In genomic region chr12:83520311-83520890, GRCm38 (mm10) we compare ENCODE assay signal across 8 mouse cellular contexts. TPM values are rescaled to one million over a fixed set of nuclear protein-coding genes. Genes with fewer than 3 reads are reported as not detected.
DNase-seq lines count a peak whose midpoint lies in the region; ATAC-seq and TF ChIP-seq lines count a peak whose summit lies in the region.

TSS of gene Dcaf4 (plus strand) at chr12:83520466.

- H3K27ac ChIP-seq in bone marrow, adult 2 months (ENCODE audit: control insufficient read depth, insufficient read depth, low read depth, low read length, poor library complexity): peak within 1 kb of the TSS; percentile 57; the same call in 1 of the 2 replicates
- peak within 1 kb of the TSS; percentile 76 for H3K27ac ChIP-seq in embryonic facial prominence, embryonic 15.5 days (replicated peaks)
- peak within 1 kb of the TSS; percentile 62; the same call in 1 of the 2 replicates for H3K27ac ChIP-seq in kidney, embryonic 14.5 days (ENCODE audit: low read depth, low read length)
- peak within 1 kb of the TSS; percentile 80 for H3K27ac ChIP-seq in limb, embryonic 15.5 days

- H3K4me2 ChIP-seq in embryonic facial prominence, embryonic 15.5 days (replicated peaks): peak within 1 kb of the TSS; percentile 63
- H3K4me2 ChIP-seq in kidney, embryonic 14.5 days (replicated peaks; ENCODE audit: low read depth, low read length): peak within 1 kb of the TSS; percentile 61
- H3K4me2 ChIP-seq in limb, embryonic 15.5 days: peak within 1 kb of the TSS; percentile 60

- peak; percentile 97 for ATAC-seq in embryonic facial prominence, embryonic 15.5 days (ENCODE audit: insufficient number of reproducible peaks, low FRiP score, low TSS enrichment, low read depth)
- peak; percentile 99 for ATAC-seq in kidney, embryonic 14.5 days (ENCODE audit: low FRiP score, low TSS enrichment)
- ATAC-seq in limb, embryonic 15.5 days (ENCODE audit: insufficient number of reproducible peaks, low FRiP score, low TSS enrichment, low read depth): peak; percentile 95

- H3K4me1 ChIP-seq in bone marrow, adult 2 months (ENCODE audit: control insufficient read depth, insufficient read depth, low read length): no peaks in the 10 kb centered on the region
- H3K4me1 ChIP-seq in embryonic facial prominence, embryonic 15.5 days: peaks cover 12% of the 10 kb centered on the region
- peaks cover 5% of the 10 kb centered on the region; the same call in 1 of the 2 replicates for H3K4me1 ChIP-seq in kidney, embryonic 14.5 days (ENCODE audit: control insufficient read depth, insufficient read depth, low read length)
- H3K4me1 ChIP-seq in limb, embryonic 15.5 days: peaks cover 15% of the 10 kb centered on the region

- H3K27me3 ChIP-seq in embryonic facial prominence, embryonic 15.5 days: no peaks in the 10 kb centered on the region
- no peaks in the 10 kb centered on the region for H3K27me3 ChIP-seq in kidney, embryonic 14.5 days (ENCODE audit: control insufficient read depth, insufficient read depth, low read length)
- H3K27me3 ChIP-seq in limb, embryonic 15.5 days: no peaks in the 10 kb centered on the region

- H3K9ac ChIP-seq in embryonic facial prominence, embryonic 15.5 days: peak within 1 kb of the TSS; percentile 44
- H3K9ac ChIP-seq in kidney, embryonic 14.5 days (ENCODE audit: low read depth, low read length): peak within 1 kb of the TSS; percentile 65
- peak within 1 kb of the TSS; percentile 60 for H3K9ac ChIP-seq in limb, embryonic 15.5 days

- peak within 1 kb of the TSS; percentile 97 for H3K4me3 ChIP-seq in bone marrow, adult 2 months (replicated peaks; ENCODE audit: control insufficient read depth, low read depth, low read length)
- peak within 1 kb of the TSS; percentile 72 for H3K4me3 ChIP-seq in embryonic facial prominence, embryonic 15.5 days (replicated peaks)
- H3K4me3 ChIP-seq in kidney, embryonic 14.5 days (ENCODE audit: low read length): peak within 1 kb of the TSS; percentile 75
- peak within 1 kb of the TSS; percentile 75 for H3K4me3 ChIP-seq in limb, embryonic 15.5 days

- TF ChIP-seq CTCF in bone marrow, adult 2 months (IDR thresholded peaks at IDR 0.05; ENCODE audit: control insufficient read depth, insufficient read depth, low read length): peak; percentile 32; the same call in 1 of the 2 replicates

- under 1% methylated on average over 32 of the region's 32 CpGs for WGBS in bone marrow, adult 2 months
- WGBS in embryonic facial prominence, embryonic 15.5 days: under 1% methylated on average over 32 of the region's 32 CpGs
- under 1% methylated on average over 32 of the region's 32 CpGs for WGBS in kidney, embryonic 14.5 days
- WGBS in limb, embryonic 15.5 days: under 1% methylated on average over 32 of the region's 32 CpGs

- peak; percentile 97 for DNase-seq in 416B (ENCODE audit: low read depth)
- DNase-seq in heart, adult 9 months (ENCODE audit: low spot score in 2 of 2): peak; percentile 97 to 98
- peak; percentile 83 to 91 for DNase-seq in monocyte, adult 2 months (ENCODE audit: low read depth in 1 of 2, low spot score in 2 of 2)
- peak; percentile 96 to 97 for DNase-seq in spleen, postnatal 36 days (ENCODE audit: low spot score in 2 of 2)

- no peaks in the 10 kb centered on the region for H3K36me3 ChIP-seq in embryonic facial prominence, embryonic 15.5 days
- H3K36me3 ChIP-seq in kidney, embryonic 14.5 days (ENCODE audit: control insufficient read depth, insufficient read depth, low read length): no peaks in the 10 kb centered on the region
- H3K36me3 ChIP-seq in limb, embryonic 15.5 days: no peaks in the 10 kb centered on the region

- no peaks in the 10 kb centered on the region for H3K9me3 ChIP-seq in embryonic facial prominence, embryonic 15.5 days (replicated peaks)
- H3K9me3 ChIP-seq in kidney, embryonic 14.5 days (ENCODE audit: control insufficient read depth, low read length): no peaks in the 10 kb centered on the region
- no peaks in the 10 kb centered on the region for H3K9me3 ChIP-seq in limb, embryonic 15.5 days

- no peak for TF ChIP-seq POLR2A in bone marrow, adult 2 months (IDR thresholded peaks at IDR 0.05; ENCODE audit: borderline replicate concordance, control insufficient read depth, low read depth, low read length)

RNA-seq across cellular contexts. Expression of gene Dcaf4, which starts in this region (rescaled TPM):
- polyA plus RNA-seq in bone marrow, adult 2 months (2011; ENCODE audit: insufficient read depth, insufficient read length, low replicate concordance, missing spikeins): 12.0 and 22.7 TPM in 2 replicates
- polyA plus RNA-seq in embryonic facial prominence, embryonic 15.5 days (2015; fragmentation: Nextera tagmentation; extraction: Ambion mirVana): 47.7 and 48.1 TPM in 2 replicates
- 27.4 and 28.1 TPM in 2 replicates for polyA plus RNA-seq in kidney, embryonic 14.5 days (2014; fragmentation: Nextera tagmentation; extraction: Ambion mirVana)
- polyA plus RNA-seq in limb, embryonic 15.5 days (2015; fragmentation: Nextera tagmentation; extraction: Ambion mirVana): 53.0 and 55.7 TPM in 2 replicates

Comparison
In these comparisons a context has a peak if more than half of its experiments do, and no peak if none do; other contexts are left out.
1. Peak in every context shown above with its lines: DNase-seq, ATAC-seq, H3K4me3 ChIP-seq and H3K27ac ChIP-seq.